Mouse (Mus musculus) retina, postnatal 7 days (tissue): ENCODE results near the gene Ccng1.
"Not testable (repeated sequence)": the region's sequence is repeated elsewhere in the genome, so short reads cannot be mapped to it uniquely, and the experiment has no call there.

Experiments used
- DNase-seq: peaks from one replicate; pipeline ENCODE4 v3.0.0-alpha.2; 2012; ENCODE audit warnings: low read depth, low spot score

The Ccng1 gene

DNA sequence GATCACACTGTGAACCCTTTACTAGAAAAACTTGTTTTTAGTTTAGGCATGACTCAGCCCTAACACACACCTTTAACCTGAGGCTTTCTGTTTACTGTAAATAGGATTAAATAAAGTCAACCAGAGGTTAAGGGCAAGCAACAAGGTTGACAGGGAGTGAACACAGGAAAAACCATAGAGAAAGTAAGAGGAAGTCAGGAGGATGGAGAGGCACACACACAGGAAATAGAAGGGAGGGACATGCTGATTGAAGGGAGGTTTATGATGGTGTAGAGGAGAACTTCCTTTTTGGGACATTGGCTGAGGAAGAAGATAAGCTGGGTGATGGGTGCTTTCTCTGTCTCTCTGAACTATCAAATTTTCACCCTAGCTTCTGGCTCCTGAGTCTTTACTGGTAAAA is 36.8 kb downstream of the Ccng1 start:
- DNase-seq: no peak

DNA sequence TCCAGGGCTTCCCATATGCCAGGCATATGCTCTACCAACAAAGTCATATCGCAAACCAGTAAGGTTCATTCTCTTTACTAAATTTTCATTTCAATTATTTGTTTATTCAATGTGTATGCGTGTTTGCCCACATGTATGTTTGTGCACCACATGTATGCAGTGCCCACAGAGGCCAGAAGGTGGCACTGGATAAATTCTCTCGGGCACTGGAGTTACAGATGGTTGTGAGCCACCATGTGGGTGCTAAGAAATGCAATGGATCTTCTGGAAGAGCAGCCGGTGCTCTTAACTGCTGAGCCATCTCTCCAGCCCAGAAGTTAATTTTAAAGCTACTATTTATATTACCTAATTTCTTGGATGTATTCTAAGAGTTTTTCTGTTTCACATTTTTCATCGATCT is 39.6 kb downstream of the Ccng1 start:
- DNase-seq: no peak

DNA sequence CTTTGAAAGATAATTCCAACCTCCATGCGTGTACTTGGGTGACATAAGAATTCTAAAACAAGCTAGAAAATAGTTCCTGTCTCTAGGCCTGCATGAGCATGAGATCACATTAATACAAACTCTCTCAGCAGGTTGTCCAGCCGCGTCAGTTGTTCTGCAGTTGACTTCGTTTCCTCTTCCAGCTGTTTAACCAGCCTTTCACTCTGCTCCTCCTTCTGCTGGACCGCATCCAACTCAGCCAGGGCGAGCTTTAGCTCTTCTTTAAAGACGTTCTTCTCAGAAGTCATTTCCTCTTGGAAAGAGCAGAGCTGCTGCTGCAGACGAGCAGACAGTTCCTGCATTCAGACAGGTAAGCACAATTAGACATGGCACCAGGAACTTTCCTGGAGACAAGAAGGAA is 41.3 kb downstream of the Ccng1 start:
- no peak for DNase-seq

DNA sequence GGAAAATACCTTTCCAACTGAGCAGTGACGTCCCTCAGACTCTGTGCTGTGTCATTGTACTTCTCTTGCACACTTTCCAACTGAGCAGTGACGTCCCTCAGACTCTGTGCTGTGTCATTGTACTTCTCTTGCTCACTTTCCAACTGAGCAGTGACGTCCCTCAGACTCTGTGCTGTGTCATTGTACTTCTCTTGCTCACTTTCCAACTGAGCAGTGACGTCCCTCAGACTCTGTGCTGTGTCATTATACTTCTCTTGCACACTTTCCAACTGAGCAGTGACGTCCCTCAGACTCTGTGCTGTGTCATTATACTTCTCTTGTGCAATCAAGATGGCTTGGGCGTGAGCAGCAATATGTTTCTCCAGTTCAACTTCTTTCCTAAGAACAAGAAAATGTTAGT is 45.2 kb downstream of the Ccng1 start:
- DNase-seq: not testable (repeated sequence)
